Mouse (Mus musculus) liver, embryonic 11.5 days (tissue): ENCODE data around the gene Gm38431. TPM values are rescaled to one million over a fixed set of nuclear protein-coding genes. Genes with fewer than 3 reads are reported as not detected.
A peak's percentile ranks its signal among the peaks of the same experiment; 100 is the strongest.

ENCODE experiments used
- ATAC-seq: fragments of 200-750 bp; cut with Nextera tagmentation; replicated peaks from 2 replicates; pipeline ENCODE4 v1.8.0; 2017; ENCODE audit warnings: moderate number of reproducible peaks, mild to moderate bottlenecking, moderate TSS enrichment, moderate library complexity; ENCODE audit not compliant: low FRiP score
- DNase-seq: peaks from one replicate; pipeline ENCODE4 v3.0.0-alpha.2; 2017; ENCODE audit warnings: low spot score
- H3K27ac ChIP-seq: fragments of 300-500 bp; sonication (generic); 2 replicates; pipeline ENCODE4 v1.5.1; 2014; ENCODE audit warnings: mild to moderate bottlenecking, low read depth, low read length, control low read depth
- H3K27me3 ChIP-seq: fragments of 300-500 bp; sonication (generic); replicated peaks from 2 replicates; pipeline ENCODE4 v1.6.1; 2014; ENCODE audit warnings: low read length, mixed read lengths; ENCODE audit not compliant: control insufficient read depth, insufficient read depth
- H3K36me3 ChIP-seq: fragments of 300-500 bp; sonication (generic); 2 replicates; pipeline ENCODE4 v1.6.1; 2014; ENCODE audit warnings: mild to moderate bottlenecking, low read length, moderate library complexity, mixed read lengths; ENCODE audit not compliant: control insufficient read depth, insufficient read depth
- H3K4me1 ChIP-seq: fragments of 300-500 bp; sonication (generic); replicated peaks from 2 replicates; pipeline ENCODE4 v1.6.1; 2014; ENCODE audit warnings: low read length, mixed read lengths; ENCODE audit not compliant: control insufficient read depth, insufficient read depth
- H3K4me2 ChIP-seq: fragments of 300-500 bp; sonication (generic); 2 replicates; pipeline ENCODE4 v1.6.1; 2014; ENCODE audit warnings: mild to moderate bottlenecking, control low read depth, moderate library complexity
- H3K4me3 ChIP-seq: fragments of 300-500 bp; sonication (generic); 2 replicates; pipeline ENCODE4 v1.5.1; 2014; ENCODE audit warnings: low read depth, low read length, control low read depth
- H3K9ac ChIP-seq: fragments of 300-500 bp; sonication (generic); 2 replicates; pipeline ENCODE4 v1.6.1; 2014; ENCODE audit warnings: low read depth, low read length, control low read depth
- H3K9me3 ChIP-seq: fragments of 300-500 bp; sonication (generic); 2 replicates; pipeline ENCODE4 v1.6.1; 2016; ENCODE audit warnings: low read length, inconsistent platforms, mixed read lengths; ENCODE audit not compliant: control insufficient read depth
- WGBS: fragments of 180-500 bp; shearing (Covaris S2); extraction: QIAGEN DNeasy Blood & Tissue Kit; methylation state at CpG from one replicate; pipeline ENCODE4 v1.1.7; 2014; 5-methylcytosine and 5-hydroxymethylcytosine counted together
- polyA plus RNA-seq: library from polyadenylated mRNA; unstranded; fragments of >200 nt; fragmentation: Nextera tagmentation; extraction: Ambion mirVana; gene quantifications from 2 replicates; pipeline ENCODE4 v1.2.1, GENCODE M21; 2014

Gene Gm38431
- polyA plus RNA-seq, 1 experiment from 2014 or later = 4.3 TPM

DNA sequence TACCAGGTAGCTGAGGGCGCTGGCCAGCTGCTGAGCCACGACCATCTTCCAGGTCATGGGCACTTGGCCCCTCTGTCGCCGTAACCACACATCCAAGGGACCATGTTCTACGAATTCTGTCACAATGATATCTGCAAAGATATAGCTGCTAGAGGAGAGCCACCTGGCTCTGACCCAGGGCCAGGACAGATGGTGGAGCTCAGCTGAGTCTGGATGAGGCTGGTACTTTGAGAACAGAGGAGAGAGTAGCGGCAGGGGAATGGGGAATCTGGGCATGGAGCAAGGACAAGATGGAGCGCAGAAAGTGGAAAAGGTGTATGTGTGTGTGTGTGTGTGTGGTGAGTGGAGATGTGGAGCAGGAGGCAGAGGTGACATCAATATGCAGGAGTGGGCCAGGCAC lies 22.4 kb upstream of the Gm38431 start:
- WGBS = 86% methylated on average over 7 of the region's 7 CpGs
- DNase-seq = no peak

DNA sequence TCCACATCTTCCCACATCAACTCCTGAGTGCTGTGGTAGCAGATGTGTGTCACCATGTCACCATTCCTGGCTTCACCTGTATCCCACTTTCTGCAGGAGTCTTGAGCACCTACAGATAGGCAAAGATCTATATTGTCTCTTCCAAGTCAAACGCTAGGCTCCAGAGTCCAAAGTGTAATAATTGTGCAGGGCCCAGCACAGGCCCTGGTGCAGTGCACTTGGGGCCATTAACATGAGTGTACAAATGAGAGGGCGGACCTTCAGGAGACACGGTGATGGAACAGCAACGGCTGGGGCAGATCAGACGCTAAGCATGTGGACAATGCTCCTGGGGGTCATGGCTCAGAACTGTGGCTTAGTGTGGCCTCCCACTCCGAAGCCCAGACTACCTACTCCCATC lies 22.0 kb upstream of the Gm38431 start:
- H3K36me3 ChIP-seq = no peaks in the 10 kb centered on the region
- H3K4me1 ChIP-seq = peaks cover 2% of the 10 kb centered on the region; the same call in 1 of the 2 replicates
- H3K27ac ChIP-seq = no peak overlapping the region
- H3K4me3 ChIP-seq = no peak overlapping the region
- H3K9ac ChIP-seq = no peak overlapping the region
- no peaks in the 10 kb centered on the region for H3K9me3 ChIP-seq
- ATAC-seq (no peak), DNase-seq (no peak)
- no peaks in the 10 kb centered on the region for H3K27me3 ChIP-seq
- 88% methylated on average over 6 of the region's 6 CpGs for WGBS
- no peak overlapping the region for H3K4me2 ChIP-seq

More for the DNA sequence above, 22.4 kb upstream of the Gm38431 start:
- no peaks in the 10 kb centered on the region for H3K9me3 ChIP-seq
- H3K4me1 ChIP-seq = peaks cover 2% of the 10 kb centered on the region; the same call in 1 of the 2 replicates
- no peaks in the 10 kb centered on the region for H3K36me3 ChIP-seq
- H3K4me2 ChIP-seq = no peak overlapping the region
- H3K9ac ChIP-seq = no peak overlapping the region
- no peak overlapping the region for H3K27ac ChIP-seq
- H3K4me3 ChIP-seq = no peak overlapping the region
- no peaks in the 10 kb centered on the region for H3K27me3 ChIP-seq
- no peak for ATAC-seq

GRCm38 (mm10) chr9:21107607-21108237 lies 15.9 kb upstream of the Gm38431 start:
- DNase-seq (no peak), ATAC-seq (no peak; the same call in 1 of the 2 replicates)
- no peak overlapping the region for H3K9ac ChIP-seq
- H3K27me3 ChIP-seq = no peaks in the 10 kb centered on the region
- WGBS = 53% methylated on average over 23 of the region's 23 CpGs
- H3K4me3 ChIP-seq = no peak overlapping the region
- no peaks in the 10 kb centered on the region for H3K9me3 ChIP-seq
- H3K4me2 ChIP-seq = no peak overlapping the region
- H3K4me1 ChIP-seq = peaks cover 24% of the 10 kb centered on the region
- no peak overlapping the region for H3K27ac ChIP-seq
- H3K36me3 ChIP-seq = no peaks in the 10 kb centered on the region

DNA sequence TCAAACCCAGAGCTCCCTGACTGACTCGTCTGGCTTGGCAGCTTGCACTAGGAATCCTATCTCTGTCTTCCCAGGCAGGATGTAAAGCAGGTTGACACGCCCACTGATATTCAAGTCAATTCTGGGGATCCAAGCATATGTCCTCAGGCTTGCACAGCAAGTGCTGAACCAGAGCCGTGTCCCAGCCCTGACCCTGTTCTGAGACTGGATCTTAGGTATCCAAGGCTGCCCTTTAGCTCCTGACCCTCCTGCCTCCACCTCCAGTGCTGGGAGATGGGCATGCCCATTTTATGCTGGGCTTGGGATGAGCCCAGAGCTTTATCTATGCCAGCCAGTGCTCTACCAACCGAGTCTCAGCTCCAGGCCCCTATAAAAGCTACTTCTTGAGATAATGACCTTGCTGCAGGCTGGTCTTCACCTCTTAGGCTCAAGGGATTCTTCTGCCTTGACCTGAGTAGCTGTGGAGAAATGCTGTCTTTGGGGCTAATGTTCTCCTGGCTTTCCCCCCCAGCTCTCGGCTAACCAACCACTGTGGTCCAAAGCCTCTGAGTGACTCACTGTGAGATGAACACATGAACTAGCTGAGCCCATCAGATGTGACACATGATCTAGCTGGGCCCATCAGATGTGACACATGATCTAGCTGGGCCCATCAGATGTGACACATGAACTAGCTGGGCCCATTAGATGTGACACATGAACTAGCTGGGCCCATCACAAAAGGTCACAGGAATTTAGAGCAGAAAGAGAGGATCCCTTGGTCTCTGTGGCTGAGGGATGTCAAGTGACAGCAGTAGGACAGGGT lies 14.2 kb upstream of the Gm38431 start:
- Histone ChIP-seq H3K27ac (peak overlapping the region; percentile 62), H3K9me3 (no peaks in the 10 kb centered on the region), H3K4me3 (no peak overlapping the region), H3K4me2 (no peak overlapping the region), H3K36me3 (no peaks in the 10 kb centered on the region), H3K9ac (no peak overlapping the region), H3K4me1 (peaks cover 22% of the 10 kb centered on the region), H3K27me3 (no peaks in the 10 kb centered on the region)
- WGBS = 54% methylated on average over 5 of the region's 5 CpGs
- no peak for DNase-seq
- ATAC-seq = peak; percentile 76

DNA sequence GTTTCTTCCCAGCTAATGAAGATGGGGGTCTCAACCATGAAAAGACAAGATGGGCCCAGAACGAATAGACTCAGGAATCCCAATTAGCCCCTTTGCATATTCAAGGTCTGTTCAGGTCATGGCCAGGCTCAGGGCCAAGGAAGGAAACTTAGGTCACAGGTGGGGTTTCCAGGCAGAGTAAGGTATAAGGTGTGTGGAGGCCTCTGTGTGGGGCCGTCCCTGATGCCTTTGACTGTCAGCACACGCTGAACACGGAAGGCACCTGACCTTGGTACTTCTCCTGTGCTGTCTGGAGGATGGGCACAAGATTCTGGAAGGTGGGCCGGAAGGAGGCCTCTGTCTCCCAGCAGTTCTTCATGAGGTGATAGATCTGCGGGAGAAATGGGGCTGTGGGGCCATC lies 13.0 kb upstream of the Gm38431 start:
- no peak for ATAC-seq
- no peaks in the 10 kb centered on the region for H3K9me3 ChIP-seq
- no peak for DNase-seq
- H3K27ac ChIP-seq = no peak overlapping the region
- no peaks in the 10 kb centered on the region for H3K27me3 ChIP-seq
- no peak overlapping the region for H3K4me3 ChIP-seq
- peaks cover 29% of the 10 kb centered on the region for H3K4me1 ChIP-seq
- no peak overlapping the region for H3K4me2 ChIP-seq
- WGBS = 86% methylated on average over 6 of the region's 6 CpGs
- no peaks in the 10 kb centered on the region for H3K36me3 ChIP-seq
- H3K9ac ChIP-seq = no peak overlapping the region

- no peak overlapping the region for H3K9ac ChIP-seq
- peaks cover 28% of the 10 kb centered on the region for H3K4me1 ChIP-seq
- no peak for DNase-seq
- no peaks in the 10 kb centered on the region for H3K27me3 ChIP-seq
- no peak for ATAC-seq
- no peaks in the 10 kb centered on the region for H3K36me3 ChIP-seq
- H3K27ac ChIP-seq = no peak overlapping the region
- 87% methylated on average over 2 of the region's 2 CpGs for WGBS
- H3K4me2 ChIP-seq = no peak overlapping the region
- H3K9me3 ChIP-seq = no peaks in the 10 kb centered on the region
- no peak overlapping the region for H3K4me3 ChIP-seq
Measured at GRCm38 (mm10) chr9:21102076-21102475, 10.3 kb upstream of the Gm38431 start.

DNA sequence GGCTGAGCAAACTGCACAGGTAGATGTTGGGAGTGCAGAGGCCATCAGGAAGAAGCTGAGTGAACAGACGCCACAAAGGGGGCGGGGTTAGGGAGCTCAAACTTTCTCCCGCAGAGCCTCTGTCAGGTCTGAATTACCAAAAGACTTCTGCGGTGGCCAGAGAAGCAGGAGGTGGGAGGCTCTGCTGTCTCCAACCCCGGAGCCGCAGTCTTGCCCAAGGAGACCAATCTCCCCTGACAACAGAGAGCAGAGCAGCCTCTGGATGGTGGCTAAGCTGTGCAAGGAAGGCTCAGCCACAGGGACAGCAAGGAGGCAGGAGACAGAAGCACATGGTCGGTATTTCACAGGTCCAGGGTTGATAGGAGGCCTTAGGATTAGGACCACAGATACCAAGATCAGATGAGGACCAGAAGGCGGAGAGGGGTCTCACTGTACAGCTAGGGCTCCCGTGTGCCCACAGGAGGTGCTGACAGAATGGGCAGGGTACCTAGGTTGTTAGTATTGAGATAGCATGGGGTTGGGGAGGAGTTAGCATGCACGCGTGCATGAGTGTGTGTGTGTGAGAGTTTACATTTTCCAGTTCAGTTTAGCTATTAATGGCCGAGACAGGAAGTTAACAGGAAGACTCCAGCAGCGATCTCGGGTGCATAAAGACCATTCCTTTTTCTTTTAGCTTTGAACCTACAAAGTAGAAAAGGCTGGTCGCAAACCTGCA lies 8.8 kb upstream of the Gm38431 start:
- Histone ChIP-seq H3K27me3 (no peaks in the 10 kb centered on the region), H3K9me3 (no peaks in the 10 kb centered on the region), H3K27ac (no peak overlapping the region), H3K36me3 (no peaks in the 10 kb centered on the region), H3K4me1 (peaks cover 19% of the 10 kb centered on the region), H3K4me3 (no peak overlapping the region), H3K9ac (peak overlapping the region; percentile 52; the same call in 1 of the 2 replicates), H3K4me2 (peak overlapping the region; percentile 36)
- 0 out of 2 replicates have a peak, but pooled peaks have one; percentile 20 for ATAC-seq
- WGBS = 36% methylated on average over 15 of the region's 15 CpGs
- DNase-seq = no peak

DNA sequence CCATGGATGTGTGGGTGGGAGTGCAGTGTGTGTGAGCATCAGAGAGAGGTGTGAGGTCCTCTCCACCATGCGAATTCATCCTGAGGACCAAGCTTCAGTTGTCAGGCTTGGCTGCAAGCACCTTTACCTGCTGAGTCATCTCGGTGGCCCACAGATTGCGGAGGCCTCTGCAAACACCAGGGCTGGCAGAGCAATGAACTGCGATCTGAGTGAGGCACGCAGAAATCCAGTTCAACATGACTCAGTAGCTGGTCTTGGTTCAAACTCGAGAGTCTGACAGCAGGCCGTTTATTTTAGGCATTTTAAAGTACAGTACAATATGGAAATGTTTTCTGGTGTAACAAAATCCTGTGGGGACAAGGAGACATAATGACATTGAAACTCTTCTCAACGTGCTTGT lies 6.0 kb upstream of the Gm38431 start:
- Histone ChIP-seq H3K27me3 (no peaks in the 10 kb centered on the region), H3K27ac (no peak overlapping the region), H3K4me1 (peaks cover 14% of the 10 kb centered on the region), H3K36me3 (no peaks in the 10 kb centered on the region), H3K9me3 (no peaks in the 10 kb centered on the region), H3K4me3 (no peak overlapping the region), H3K9ac (0 out of 2 replicates have a peak overlapping the region, but pooled peaks have one; percentile 22), H3K4me2 (no peak overlapping the region)
- no peak for DNase-seq
- 61% methylated on average over 8 of the region's 8 CpGs for WGBS
- ATAC-seq = no peak
